Mouse (Mus musculus) megakaryocyte progenitor cell, adult 5-6 weeks (primary cell): ENCODE measurements at regions not wholly inside any gene's neighbourhood (a gene's known extent, or its start where the extent isn't known, plus 50 kb on each side); places are given as distances from the start of the nearest gene placed in this dataset.

Source experiments
- ATAC-seq: replicated peaks from 2 replicates; pipeline ENCODE4 v1.8.0; 2016; ENCODE audit warnings: mild to moderate bottlenecking, moderate TSS enrichment, inconsistent platforms; ENCODE audit not compliant: poor library complexity

DNA sequence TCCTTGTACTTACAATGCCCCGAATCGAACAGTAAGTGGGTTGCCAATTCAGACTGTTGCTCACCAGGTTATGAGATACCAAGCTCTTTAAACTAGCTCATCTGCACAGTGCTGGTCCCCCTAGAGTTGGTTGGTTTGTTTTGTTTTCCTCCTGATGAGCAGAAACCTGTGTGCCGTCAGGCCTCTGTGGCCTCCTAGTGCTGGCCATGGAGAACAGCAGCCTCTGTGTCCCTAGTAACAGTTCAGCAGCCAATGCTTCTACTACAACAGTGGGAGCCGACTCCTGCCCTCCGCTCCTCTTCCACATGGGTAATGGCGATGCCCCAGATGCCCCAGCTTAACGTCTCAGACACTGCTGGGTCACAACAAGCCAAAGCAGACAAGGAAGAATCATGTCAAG lies 209.5 kb upstream of the Mkln1 start:
- peak; percentile 93 for ATAC-seq

DNA sequence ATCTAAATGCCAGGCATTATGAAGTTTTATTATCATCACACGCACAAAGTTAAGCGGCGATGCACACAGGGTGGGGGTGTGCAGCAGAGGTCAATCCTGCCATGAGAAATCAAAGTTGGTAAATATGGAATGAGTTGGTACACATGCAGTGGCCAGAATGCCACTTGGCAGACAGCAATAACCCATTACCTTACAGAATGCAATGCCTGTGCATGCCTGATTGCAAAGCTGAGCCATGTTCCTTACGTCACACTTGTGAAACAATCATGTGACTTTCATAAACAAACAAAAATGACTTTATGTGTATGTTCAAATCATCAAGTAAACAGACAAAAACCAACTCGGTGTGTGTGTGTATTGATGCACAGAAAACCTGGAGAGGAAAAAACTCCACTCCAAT lies 208.5 kb upstream of the Mkln1 start:
- ATAC-seq: no peak

- peak; percentile 74 for ATAC-seq
Measured at GRCm38 (mm10) chr6:31190628-31191373, 207.7 kb upstream of the Mkln1 start.

DNA sequence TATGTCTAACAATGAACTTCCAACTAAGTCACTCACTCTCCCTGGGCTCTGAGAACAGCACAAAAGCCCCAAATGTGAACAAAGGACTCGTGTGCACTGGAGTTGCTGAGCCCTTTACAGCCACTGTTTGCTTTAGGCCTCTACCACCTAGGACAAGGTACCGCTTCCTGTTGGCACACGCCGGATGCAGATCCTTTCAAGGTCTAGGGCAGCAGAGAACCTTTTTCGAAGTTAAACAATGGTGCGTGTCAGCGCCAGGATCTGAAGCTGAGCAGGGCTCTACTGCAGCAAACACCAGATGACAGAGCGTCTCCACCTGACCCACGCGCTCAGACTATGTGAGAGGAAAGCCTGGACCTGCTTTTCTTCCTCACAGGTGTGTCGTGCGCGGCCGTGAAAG lies 207.0 kb upstream of the Mkln1 start:
- ATAC-seq: no peak

DNA sequence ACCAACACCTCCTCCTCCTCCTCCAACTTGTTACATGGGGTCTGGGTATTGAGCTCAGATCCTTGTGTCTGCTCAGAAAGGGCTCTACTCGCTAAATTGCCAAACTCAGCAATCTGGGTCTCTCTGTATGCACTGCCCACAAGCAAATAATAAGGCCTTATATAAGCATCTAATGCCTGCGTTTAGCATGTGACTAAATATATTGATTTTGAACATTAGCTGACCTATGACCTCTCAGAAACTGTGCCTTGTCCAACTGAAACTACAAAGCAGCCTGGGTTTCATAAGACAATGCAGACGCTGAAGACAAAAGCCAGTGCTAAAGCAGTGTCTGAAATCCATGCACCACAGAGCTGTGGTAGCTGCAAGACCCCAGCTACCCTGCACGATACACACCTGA lies 206.3 kb upstream of the Mkln1 start:
- no peak for ATAC-seq

DNA sequence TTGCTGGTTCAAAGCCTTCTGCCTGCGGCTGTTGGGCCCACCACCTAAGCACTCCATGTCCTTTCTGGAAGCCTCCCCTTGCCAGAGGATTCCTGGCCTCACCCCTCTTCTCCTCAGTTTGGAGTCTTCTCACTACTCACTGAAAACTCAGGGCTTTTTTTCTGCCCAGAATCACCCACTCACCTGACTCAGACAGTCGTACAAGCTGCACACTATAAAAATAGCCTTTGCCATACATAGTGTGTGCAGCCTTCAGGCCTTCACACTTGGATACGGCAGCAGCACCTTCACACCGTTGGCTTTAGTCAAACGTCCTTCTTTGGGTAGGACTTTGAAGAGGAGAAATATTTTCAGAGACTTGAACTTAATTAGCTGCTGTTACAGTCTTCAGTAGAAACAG lies 205.3 kb upstream of the Mkln1 start:
- no peak for ATAC-seq

GRCm38 (mm10) chr6:31197631-31198338 lies 200.8 kb upstream of the Mkln1 start:
- peak; percentile 44; the same call in 1 of the 2 replicates for ATAC-seq

- ATAC-seq: no peak
Measured at GRCm38 (mm10) chr6:31198340-31198739, 200.2 kb upstream of the Mkln1 start.

DNA sequence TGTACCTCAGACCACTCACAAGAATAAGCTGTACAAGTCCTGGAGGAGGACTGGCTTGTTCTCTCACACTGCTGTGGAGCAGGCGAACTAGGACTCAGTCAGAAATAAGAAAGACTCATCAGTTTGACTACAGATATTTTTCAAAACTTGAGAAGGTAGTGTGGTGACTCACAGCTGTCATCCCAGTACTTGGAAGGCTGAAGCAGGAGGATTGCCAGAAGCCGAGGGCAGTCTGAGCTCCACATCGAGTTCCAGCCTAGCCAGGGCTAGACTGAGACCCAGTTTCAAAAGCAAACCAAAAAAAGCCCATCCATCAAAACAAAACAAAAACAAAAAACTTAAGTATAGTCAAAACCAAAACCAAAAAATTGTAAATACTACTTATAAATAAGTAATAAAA lies 197.8 kb upstream of the Mkln1 start:
- ATAC-seq: no peak

DNA sequence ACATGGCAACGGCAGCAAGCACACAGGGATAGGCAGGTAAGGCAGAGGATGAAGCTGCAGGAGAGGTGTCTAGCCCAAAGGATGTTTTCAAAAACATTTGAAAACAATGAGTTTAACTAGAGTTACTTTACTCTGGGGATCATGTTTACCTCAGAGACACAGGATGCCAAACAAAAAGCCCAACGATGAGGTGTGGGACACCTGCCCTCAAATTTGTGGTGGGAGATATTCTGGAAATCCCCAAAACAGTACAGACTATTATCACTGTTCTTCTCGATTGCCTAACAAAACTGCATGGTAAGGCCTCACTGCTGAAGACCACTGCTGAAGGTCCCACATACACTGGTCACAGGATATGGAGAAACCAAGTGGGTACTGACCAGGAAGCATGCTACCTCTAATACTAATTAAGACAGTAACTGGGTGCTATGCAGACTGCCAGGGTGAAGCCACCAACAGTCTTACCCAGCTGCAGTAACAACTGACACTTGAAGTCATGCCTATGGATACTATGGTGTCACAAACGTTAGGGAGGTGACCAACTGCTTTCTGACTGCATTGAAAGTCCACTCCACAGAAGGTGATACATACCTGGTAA lies 197.1 kb upstream of the Mkln1 start:
- ATAC-seq: 0 out of 2 replicates have a peak, but pooled peaks have one; percentile 34

- ATAC-seq: no peak
Measured at GRCm38 (mm10) chr6:31202594-31202993, 195.9 kb upstream of the Mkln1 start.

- ATAC-seq: no peak
Measured at GRCm38 (mm10) chr6:31204434-31204833, 194.1 kb upstream of the Mkln1 start.

DNA sequence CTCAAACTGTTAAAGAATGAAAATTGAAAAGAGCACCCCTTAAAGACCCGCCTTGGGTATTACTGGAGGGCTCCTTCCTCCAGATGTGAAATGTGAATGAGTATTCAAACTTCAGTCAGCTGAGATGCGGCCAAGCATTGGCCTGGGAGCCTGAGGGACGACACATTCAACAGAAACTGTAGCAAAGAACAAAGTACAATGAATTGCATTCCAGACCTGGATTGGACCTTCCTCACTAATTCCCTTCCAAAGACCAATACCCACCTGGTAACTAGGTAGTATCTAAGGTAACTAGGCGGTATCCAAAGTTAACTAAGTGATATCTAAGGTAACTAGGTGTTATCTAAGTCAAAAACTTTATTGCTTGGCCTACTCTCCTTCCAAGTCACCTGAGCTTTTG lies 193.7 kb upstream of the Mkln1 start:
- ATAC-seq: no peak

GRCm38 (mm10) chr6:31206106-31206505 lies 192.4 kb upstream of the Mkln1 start:
- ATAC-seq: no peak

GRCm38 (mm10) chr6:31207231-31207630 lies 191.3 kb upstream of the Mkln1 start:
- ATAC-seq: no peak

DNA sequence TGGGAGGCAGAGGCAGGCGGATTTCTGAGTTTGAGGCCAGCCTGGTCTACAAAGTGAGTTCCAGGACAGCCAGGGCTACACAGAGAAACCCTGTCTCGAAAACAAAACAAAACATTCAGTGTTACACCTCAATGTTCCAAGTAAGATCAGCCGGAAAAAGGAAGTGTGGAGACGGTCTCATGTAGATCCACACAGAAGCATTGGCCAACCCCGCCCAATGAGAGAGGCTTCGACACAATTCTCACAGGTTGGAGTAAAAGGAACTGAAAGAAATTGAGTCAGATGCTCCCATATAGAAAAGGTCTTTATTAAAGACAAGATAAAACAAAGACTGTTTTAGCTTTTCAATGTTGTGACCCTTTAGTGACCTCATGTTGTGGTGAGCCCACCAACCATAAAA lies 190.3 kb upstream of the Mkln1 start:
- ATAC-seq: peak; percentile 53

- peak; percentile 50 for ATAC-seq
Measured at GRCm38 (mm10) chr6:31209411-31210139, 189.0 kb upstream of the Mkln1 start.

- peak; percentile 63 for ATAC-seq
Measured at GRCm38 (mm10) chr6:31210209-31210714, 188.3 kb upstream of the Mkln1 start.

- no peak for ATAC-seq
Measured at GRCm38 (mm10) chr6:31211091-31211490, 187.4 kb upstream of the Mkln1 start.

GRCm38 (mm10) chr6:31211616-31212015 lies 186.9 kb upstream of the Mkln1 start:
- ATAC-seq: no peak

DNA sequence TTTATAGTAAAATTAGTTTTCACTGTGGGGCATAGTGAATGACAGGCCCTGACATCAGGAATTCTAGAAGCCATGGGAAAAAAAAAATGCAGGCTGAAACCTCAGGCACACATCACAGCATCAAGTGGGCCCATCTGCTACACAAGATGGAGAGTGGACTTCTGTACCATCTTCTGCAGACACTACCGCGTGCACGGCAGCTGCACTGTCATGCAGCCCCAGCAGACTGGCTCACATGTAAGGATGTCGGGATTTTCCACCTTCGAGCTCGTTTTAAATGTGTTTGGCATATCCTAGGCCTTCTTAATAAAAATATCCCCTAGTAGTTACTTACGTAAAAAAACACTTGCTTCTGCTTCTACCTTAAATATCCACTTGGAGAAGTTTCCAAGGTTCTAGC lies 186.5 kb upstream of the Mkln1 start:
- no peak for ATAC-seq
